Mouse (Mus musculus) natural killer cell, adult 2 months (primary cell): ENCODE measurements around the gene Neurod2.

Experiments used
- DNase-seq, 2 experiments: peaks; one replicate each; pipeline ENCODE4 v3.0.0; 2022; ENCODE audit warnings: low spot score in 2 of 2

Gene Neurod2

DNA sequence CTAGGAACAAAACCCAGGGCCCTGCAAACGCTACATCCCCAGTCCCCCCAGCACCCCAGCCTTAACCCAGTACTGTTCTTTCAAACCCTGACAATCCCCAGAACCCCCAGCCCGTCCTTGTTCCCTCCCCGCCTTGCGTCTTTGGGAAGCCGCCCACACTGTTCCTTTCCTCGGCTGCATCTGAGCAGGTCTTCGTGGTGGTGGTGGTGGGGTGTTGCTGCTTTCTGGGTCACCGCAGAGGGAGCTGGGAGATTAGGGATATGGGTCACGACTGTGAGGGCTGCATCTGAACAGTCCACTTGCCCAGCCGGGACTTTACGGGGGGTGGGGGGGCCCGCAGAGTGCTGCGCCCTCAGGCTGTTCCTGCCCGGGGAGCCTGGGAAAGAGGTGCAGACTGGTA lies 25.0 kb upstream of the Neurod2 start:
- DNase-seq = no peak

DNA sequence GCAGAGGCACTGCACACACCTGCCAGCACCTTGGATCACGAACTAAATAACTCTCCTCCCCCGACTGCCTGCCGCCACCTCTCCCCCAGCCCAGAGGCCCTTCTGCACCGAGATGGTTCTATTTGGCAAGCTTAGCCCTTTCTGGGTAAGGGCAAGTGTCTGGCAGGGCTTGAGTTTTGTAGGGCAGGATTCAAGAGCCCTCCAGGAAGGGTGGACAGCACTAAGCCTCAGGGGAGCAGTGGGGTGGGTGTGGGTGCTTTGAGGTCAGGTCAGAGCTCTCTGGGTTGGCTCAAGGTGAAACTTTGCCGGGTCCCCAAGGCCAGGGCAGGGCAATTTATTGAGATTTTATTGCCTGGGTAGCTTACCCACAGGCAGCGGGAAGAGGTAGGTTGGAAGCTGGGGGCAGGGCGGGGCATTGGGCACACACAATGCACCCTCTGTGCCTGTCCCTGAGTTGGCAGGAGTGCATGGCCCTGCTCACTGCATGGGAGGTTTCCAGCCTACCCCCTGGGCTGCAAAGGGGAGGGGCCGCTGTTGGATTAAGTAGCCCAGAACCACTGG lies 24.3 kb upstream of the Neurod2 start:
- no peak for DNase-seq

DNA sequence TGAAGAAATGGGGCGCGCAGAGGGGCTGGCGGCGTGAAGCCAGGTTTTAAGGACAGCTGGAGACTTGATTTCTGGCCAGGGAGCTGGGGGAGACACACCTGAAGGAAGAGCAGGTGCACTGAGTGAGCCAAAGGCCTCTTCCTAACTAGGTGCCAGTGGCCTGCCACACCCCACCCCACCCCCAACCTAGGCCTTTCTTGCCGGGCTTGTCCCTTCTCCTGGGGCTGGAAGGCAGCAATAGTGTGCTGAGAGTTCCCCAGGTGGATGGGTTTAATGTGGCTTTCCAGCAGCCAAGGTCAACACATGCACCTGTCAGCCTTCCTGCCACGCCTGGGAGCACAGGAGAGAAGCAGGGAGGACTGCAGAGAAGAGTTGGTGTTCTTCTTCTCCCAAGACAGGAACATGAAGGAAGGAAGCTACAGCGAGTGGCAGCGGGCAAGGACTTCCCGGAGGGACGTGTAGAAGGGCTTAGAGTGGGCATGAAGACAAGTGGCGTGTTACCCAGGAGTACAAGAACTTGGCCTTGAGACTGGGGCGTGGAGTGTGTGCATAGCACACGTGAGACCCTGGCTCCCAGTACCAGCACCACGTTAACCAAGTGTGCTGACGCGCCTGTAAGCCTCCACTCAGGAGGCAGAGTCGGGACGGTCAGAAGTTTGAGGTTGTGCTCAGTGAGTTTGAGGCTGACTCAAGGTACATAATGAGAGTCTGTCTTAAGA lies 23.0 kb upstream of the Neurod2 start:
- DNase-seq = no peak

DNA sequence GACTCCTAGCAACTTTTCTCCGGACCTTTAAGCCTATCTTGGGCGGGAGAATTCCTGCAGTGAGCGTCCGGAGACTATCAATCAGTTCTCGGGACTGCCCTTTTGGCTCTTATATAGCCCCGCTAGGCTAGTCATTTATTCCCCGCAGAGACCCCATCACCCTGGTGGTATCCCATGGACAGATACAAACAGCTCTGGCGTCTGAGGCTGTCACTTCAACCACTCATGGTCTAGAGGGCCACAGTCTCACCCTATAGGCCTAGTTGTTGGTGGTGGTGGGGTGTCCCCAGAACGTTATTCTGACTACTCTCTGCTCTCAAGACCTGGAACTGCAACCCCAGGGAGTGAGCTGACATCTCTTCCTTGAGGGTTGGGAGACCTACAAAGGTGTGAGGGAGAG lies 19.9 kb upstream of the Neurod2 start:
- DNase-seq = no peak

DNA sequence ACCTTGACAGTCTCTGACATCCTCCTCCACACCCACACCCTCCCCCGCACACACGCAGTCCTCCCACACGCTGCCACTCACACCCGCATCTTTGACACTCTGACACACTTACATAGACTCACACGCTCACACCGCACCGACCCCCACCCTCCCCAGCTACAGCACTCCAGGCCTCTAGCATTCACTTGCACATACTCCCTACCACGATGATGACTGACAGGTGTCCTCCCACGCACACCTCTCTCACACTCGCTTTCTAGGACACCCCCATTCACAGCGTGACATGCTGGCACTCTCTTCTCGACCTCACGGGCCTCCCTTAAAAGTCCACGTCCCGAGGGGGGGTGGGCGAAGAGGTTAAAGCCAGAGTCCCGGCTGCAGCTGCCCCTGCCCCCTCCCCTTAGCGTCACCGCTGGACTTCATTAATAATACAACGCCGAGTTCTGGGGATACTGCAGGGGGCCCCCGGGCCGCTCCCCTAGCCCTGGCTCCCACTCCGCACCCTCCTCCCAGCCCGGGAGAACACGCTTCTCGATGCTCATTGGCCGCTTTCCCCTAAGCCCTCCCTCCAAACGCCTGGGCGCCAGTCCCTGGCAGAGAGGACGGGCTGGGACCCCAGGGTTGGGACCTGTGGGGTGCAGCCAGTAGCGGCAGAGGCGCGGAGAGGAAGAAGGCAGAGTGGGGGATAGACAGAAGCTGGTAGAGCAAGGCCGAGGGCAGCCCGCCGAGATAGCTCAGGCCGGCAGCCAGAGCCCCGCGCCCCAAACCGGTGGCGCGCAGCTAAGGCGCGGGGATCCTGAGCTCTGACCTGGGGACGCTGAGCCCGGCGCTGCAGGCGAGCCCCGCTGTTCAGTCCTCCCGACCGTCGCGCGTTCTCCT lies 18.9 kb upstream of the Neurod2 start, which contains the start of gene Ppp1r1b:
Ppp1r1b (plus strand) TSS at position 322 of the 879 bp plus-strand sequence.
- DNase-seq = no peak

DNA sequence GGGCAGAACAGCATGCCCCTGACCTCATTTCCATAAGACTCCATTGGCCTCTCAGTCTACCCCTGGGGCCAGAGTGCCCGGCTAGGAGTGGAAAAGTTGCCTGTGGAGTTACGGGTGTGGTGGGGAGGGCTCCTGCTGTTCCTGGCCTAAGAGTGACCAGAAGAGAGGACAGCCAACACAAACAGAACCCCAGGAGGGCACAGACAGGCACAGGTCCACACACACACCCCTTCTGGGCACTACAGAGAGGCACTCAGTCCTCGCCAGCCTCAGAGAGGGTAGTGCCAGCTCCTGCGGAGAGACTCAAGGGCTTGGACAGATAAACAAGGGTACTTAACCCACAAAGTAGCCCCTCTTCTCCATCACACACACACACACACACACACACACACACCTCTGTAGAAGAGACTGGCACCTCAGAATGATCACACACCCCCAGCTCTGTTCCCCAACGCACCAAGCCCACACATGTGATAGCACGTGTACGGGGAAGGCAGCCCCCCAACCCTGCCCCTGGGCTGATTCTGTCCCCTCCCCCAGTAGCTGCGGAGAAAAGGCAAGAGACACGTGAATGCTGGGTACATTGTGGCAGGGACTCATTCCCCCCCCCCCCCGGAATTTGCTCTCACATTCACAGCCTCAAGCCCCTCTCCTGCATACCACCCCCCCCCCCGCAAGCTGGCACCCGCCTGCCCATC lies 18.1 kb upstream of the Neurod2 start:
- DNase-seq = no peak

DNA sequence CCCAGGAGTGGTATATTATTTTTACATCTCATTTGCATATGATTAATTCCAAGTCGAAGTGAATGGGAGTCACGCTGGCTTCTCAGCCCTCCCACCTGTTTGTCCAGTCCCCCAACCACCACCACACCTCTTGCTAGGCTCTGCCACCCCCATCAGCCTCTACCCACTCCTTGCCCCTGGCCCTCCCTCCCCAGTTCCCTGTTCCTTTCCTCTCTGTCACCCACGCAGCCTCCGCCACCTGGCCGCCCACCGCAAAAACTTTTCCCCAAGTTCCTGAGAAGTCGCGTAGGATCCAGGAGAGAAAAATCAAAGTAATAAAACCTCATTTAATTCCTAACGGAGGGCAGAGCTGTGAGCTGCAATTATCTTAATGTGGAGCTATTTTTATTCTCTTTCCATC lies 16.7 kb upstream of the Neurod2 start:
- no peak for DNase-seq

DNA sequence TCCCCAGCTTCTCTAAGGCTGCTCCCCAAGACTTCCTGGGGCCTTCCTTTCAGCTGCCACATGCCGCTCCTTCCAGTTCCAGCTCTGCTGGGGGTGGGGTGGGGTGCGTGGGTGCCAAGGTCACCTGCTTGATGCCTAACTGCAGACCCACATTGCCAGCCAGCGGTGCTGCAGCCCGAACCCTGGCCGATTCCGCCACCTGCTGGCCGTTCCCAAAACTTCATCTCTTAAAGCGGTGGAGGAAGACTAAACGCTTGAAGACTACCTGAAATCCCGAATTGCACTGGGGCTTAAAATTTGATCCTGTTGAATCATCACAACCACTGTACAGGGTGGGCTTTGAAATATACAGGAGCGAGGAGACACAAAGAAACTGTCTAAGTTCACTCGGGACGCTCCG lies 15.8 kb upstream of the Neurod2 start:
- DNase-seq = peak; percentile 51 to 70

DNA sequence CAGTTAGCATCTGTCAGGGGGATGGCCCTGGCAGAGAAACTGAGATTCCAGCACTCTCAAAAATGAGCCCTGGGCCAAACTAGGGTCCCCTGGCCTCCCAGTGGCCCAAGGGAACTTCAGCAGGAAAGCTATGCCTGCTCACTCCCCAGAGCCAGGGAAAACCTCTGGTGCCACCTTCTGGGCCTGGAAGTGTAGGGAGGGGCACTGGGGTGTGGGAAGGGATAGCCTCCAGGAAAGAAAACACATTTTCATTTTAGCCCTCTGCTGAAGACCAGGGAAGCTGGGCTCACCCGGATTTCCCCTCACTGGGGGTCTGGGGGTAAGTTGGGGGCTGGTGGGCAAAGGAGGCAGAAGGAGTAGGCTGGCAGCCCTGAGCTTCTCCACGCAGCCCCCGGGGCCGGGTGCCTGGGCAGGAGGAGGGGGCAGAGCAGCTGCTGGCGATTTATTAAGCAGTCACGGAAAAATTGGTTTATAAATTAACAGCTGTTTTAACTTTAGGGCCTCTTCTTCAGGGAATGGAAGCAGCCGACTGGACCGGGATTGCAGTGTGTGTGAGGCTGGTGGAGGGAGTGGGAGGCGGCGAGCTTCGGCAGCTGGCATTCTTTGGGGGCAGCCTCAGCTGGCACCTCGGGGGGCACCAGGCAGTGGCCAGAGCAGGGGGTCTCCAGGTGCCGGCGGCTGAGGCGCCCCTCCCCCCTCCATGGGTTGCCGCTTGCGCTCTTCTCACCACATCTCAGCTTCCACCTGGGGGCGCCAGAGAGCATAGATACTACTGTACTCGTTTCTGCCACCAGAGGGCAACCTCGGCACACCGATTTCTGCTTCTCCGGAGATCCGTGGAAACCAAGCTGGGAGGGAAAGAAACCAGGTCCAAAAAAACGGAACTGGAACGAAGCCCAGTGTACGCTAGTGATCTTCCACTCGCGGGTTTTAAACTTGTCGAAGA lies 12.8 kb upstream of the Neurod2 start:
- DNase-seq = peak; percentile 87 to 93

DNA sequence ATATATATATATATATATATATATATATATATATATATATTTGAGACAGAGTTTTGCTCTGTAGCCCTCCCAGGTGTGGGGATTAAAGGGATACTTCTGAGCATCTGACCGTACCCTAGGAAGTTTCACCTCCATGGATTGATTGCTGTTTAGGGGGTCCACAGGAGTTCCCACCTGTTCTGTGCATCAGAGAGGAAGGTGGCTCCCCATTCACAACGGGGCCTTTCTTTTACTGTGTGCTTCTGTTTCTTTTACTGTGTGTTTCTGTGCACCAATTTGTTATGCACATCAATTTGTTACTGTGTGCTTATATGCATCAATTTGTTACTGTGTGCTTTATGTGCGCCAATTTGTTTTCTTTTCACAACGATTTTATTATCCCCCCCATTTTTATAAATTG lies 11.7 kb upstream of the Neurod2 start:
- no peak for DNase-seq

DNA sequence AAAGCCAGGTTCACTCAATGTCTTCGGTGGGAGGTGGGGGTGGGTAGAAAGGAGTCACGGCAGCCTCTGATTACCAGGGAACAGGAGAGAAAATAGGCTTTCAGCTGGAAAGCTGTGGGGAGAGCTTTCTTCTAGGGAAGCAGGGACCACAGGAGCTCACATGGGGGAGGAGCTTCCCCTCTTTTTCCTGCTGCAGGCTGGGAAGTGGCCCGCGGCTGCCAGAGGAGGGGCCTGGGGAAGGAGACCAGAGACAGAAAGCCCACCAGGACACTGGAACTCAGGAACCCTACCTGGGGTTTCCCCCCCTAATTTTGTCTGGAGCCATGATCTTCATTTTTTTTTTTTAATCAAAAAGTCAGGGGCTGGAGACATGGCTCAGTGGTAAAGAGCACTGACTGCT lies 11.1 kb upstream of the Neurod2 start:
- no peak for DNase-seq

DNA sequence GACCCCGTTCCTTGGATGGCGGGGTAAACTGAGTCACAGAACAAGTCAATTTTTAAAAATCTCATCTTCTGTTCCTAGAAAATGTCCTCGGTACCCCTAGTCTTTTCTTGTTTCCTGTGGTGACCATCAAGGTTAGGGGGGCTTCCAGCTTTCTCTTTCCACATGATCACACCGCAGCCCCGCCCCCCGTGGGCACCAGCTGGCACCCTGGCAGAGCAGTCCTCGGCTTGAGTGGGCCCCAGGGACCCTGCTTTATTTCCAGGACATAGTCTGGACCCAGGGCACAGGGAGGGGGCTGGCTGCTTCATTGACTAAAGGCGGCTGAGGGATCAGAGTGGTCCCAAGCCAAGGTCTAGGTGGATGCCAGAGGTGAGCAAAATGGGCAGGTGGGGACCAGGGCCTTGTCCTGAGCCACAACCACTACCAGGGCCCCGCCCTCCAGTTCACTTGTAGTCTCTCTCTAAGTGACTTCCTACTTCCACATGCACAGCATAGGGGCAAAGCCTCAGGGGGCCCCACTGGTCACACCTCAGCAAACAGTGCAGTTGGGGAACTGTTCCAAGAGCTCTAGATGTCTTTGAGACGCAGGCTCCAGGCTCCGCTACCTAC lies 10.3 kb upstream of the Neurod2 start:
- DNase-seq = no peak

DNA sequence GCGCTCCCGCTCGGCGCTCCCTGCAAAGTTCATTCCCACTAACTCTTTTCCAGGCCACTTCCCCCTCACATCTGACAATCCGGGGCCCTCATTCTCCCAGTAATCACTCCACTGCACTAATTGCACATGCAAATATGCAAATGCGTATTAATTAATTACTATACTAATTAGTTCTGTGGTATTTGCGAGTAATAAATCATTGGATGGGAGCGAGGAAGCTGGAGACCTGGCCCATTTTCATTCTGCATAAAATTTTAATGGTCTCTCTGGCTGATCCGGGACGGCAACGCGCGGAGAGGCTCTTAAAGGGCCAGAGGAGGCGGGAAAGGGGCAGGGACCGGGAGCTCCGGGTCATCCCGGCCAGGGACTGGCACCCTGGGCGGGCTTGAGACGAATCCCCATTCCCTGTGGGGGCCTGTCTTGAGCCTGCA lies 9.6 kb upstream of the Neurod2 start:
- DNase-seq = no peak

DNA sequence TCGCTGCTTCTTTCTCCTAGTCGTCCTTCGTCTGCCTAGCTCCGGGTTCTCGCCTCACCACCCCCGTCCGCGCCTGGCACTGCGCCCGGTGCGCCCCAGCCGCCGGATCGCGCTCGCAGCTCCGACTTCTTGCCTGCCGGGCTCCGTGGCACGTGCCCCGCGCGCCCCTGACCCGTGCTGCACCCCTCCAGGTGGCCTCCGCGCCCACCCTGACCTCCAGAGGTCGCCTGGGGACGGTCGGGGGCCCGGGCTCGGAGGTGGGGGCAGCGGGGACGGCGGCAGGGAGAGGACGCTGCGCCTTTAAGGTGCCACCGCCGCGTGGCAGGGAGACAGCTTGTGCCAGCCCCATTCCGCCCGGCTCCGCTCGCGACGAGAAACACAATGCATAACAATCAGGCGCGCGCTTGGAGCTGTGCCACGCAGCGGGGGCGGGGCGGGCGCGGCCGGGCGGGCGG lies 9.1 kb upstream of the Neurod2 start:
- no peak for DNase-seq

DNA sequence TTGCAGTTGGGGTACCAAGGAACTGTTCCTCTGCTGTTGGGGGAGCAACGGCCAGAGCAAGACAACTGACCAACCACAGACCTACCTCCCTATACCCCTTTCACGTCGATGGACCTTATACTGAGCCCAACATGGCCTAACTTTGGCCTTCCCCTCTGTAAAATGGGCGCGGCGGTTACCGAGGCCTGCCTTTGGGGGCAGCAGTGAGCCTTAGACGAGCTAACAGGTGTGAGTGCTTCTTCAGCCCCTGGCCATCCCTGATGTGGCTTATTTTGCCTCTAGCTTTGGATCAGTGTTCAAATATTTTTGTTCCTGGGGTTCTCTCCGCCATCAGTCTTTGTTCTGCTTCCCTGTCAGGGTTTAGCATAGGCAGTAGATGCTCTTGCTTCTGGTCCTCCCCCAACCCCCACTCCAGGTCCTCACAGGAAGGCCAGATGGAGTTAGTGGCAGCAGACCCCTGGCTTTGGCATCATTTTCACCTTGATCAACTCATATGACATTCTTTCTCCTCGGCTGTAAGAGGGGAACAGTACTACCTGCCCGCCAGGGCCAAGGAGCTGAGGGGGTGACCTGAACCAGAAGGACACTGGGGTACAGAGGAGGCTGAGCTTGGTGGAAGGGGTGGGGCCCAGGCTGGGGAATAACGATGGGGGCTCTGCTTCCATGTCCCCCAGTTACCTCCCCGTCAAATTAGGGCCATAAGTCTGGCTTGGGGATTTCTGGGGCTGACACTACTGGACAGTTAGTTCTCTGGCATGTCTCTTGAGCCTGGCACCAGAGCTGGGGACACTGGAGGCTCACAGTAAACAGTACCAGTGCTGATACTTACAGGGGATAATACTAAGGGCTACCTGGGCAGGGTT lies 7.0 kb upstream of the Neurod2 start:
- DNase-seq = no peak

DNA sequence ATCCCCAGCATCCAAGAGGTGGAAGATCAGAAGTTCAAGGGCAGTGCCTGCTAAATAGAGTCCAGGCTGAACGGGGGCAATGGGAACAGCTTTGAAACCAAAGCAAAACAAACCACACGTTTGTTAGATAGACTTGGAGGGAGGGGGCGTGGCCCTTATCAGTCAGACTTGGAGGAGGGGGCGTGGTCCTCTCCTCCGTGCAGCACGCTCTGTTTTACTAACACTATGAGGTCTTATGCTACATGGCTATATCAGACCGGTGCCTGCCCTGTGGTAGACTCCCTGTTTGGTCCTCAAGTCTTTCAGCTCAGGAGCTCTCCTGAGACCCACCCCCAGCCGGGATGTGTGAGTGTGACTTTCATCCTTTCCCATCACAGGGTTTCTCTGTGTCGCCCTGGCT lies 5.8 kb upstream of the Neurod2 start:
- DNase-seq = no peak

DNA sequence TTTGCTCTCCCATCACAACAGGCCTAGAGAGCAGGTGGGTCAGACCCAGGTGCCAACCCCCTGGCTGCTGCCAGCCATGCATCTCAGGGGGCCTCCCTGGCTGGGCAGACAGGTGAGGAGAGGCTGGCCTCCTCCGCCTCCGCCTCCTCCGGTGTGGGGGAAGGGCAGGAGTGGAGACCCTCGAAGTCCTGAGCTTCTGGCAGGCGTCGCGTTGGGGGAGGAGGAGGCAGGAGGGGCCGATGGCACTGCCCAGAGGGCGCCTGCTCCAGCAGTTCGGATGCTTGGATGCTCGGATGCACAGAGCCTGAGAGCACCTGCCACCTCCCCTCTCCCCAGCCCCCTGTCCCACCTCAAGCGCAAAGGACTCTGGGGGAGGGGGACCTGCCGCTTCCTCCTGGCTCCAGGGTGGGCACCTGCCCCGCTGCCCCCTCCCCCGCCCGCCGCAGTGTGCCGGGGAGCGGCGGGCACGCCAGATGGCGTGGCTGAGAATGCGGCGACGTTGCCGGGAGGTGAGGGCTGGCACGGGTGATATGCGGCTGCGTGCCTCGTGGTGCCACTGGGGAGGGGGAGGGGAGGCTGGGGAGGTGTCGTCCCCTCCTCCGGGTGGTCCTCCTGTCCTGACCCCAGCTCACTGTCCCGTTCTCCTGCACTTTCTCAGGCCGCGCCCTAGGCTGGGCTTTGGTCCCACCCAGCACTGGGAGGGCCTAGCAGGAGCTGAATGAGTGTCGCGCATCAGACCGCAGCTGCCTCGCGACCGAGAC lies 4.7 kb upstream of the Neurod2 start:
- no peak for DNase-seq

DNA sequence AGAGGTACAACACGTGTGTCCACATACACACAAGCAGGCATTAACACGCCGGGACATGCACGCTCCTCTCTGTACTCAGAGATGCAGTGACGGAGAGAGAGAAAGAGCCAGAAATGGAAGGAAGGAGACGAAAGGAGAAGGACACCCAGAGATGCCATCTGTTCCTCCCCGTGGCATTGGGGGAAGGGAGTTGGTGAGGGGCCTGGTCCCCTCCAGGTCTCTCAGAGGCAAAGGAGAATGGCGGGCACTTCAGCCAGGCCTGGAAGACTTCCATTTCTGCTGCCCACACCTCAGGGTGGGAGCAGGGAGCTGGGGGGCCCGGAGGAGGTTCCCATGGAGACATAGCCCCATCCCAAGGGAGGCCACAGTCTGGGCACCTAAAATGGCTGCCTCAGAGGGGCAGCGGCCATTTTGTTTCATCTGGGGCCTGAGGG lies 3.8 kb upstream of the Neurod2 start:
- no peak for DNase-seq

DNA sequence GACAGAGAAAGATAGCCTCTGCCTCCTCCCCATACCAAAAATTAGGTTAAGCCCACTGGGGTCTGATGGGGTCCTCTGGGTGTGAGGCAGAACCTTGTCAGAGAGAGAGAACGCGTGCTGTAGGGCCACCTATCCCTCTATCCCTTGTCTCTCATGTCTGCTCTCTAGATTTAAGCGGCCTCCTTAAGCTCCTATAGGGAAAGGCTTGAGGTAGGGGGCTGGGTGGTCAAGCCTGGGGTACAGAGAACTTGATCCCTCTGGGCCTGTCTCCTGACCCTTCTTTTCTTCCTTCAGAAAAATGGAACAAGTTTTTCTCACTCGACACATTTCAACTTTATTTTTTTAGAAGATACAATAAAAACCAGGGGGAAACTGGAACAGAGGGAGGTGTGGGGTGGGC lies 3.4 kb upstream of the Neurod2 start:
- no peak for DNase-seq
